Mouse (Mus musculus) neural tube, embryonic 14.5 days (tissue): Measurements from ENCODE around the gene Dner. TPM values are rescaled to one million over a fixed set of nuclear protein-coding genes. Genes with fewer than 3 reads are reported as not detected.

Experiments
- ATAC-seq: fragments of 200-750 bp; cut with Nextera tagmentation; 2 replicates; pipeline ENCODE4 v1.8.0; 2017; ENCODE audit warnings: low read depth, mild to moderate bottlenecking, moderate TSS enrichment, moderate library complexity
- H3K27ac ChIP-seq: fragments of 300-500 bp; sonication (generic); 2 replicates; pipeline ENCODE4 v1.5.1; 2014; ENCODE audit warnings: low read depth, mild to moderate bottlenecking, control low read depth, low read length, moderate library complexity, mixed read lengths
- H3K27me3 ChIP-seq: fragments of 300-500 bp; sonication (generic); 2 replicates; pipeline ENCODE4 v1.6.1; 2014; ENCODE audit warnings: low read length; ENCODE audit not compliant: control insufficient read depth, insufficient read depth
- H3K36me3 ChIP-seq: fragments of 300-500 bp; sonication (generic); 2 replicates; pipeline ENCODE4 v1.6.1; 2014; ENCODE audit warnings: low read length, mixed read lengths; ENCODE audit not compliant: control insufficient read depth, insufficient read depth
- H3K4me1 ChIP-seq: fragments of 300-500 bp; sonication (generic); 2 replicates; pipeline ENCODE4 v1.6.1; 2014; ENCODE audit warnings: low read length; ENCODE audit not compliant: control insufficient read depth, insufficient read depth
- H3K4me2 ChIP-seq: fragments of 300-500 bp; sonication (generic); 2 replicates; pipeline ENCODE4 v1.6.1; 2014; ENCODE audit warnings: mild to moderate bottlenecking, low read depth, low read length, control low read depth
- H3K4me3 ChIP-seq: fragments of 300-500 bp; sonication (generic); 2 replicates; pipeline ENCODE4 v1.5.1; 2014; ENCODE audit warnings: low read depth, low read length, control low read depth, mixed read lengths
- H3K9ac ChIP-seq: fragments of 300-500 bp; sonication (generic); replicated peaks from 2 replicates; pipeline ENCODE4 v1.6.1; 2014; ENCODE audit warnings: low read depth, mild to moderate bottlenecking, control low read depth, low read length, mixed read lengths
- H3K9me3 ChIP-seq: fragments of 300-500 bp; sonication (generic); 2 replicates; pipeline ENCODE4 v1.6.1; 2016; ENCODE audit warnings: low read length; ENCODE audit not compliant: control insufficient read depth
- WGBS: fragments of 180-500 bp; shearing (Covaris S2); extraction: QIAGEN DNeasy Blood & Tissue Kit; methylation state at CpG from one replicate; pipeline ENCODE4 v1.1.7; 2014; 5-methylcytosine and 5-hydroxymethylcytosine counted together
- polyA plus RNA-seq: library from polyadenylated mRNA; unstranded; fragments of >200 nt; fragmentation: Nextera tagmentation; extraction: Ambion mirVana; gene quantifications from 2 replicates; pipeline ENCODE4 v1.2.1, GENCODE M21; 2014

The Dner gene
- polyA plus RNA-seq, 1 experiment from 2014 or later = 342 TPM

GRCm38 (mm10) chr1:84428331-84428730, 267.7 kb downstream of the Dner start:
- WGBS = 57% methylated on average over 1 of the region's 1 CpGs
- Histone ChIP-seq H3K36me3 (no peaks in the 10 kb centered on the region), H3K27ac (no peak overlapping the region), H3K9ac (no peak overlapping the region), H3K4me1 (no peaks in the 10 kb centered on the region), H3K4me3 (no peak overlapping the region), H3K4me2 (no peak overlapping the region), H3K27me3 (no peaks in the 10 kb centered on the region), H3K9me3 (no peaks in the 10 kb centered on the region)
- no peak for ATAC-seq

DNA sequence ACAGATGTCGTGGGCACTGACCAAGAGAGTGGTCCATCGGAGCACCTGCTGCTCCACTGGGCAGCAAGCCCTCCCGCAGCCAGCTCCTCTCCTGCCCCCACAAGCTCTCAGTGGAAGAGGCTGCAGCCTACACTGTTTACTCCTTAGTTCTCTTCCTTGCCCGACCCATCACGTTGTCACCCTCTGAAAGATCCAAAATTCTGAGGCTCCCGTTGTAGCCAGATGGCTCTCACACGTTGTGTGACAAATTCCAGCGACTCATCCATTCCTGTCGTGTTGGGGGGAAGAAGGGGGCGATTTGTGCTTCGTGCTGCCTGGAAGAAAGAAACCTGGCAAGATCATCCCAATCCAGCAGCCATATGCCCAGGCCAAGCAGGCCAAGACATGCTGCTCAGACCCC, 268.3 kb downstream of the Dner start:
- ATAC-seq = no peak
- 86% methylated on average over 11 of the region's 11 CpGs for WGBS
- Histone ChIP-seq H3K27ac (no peak overlapping the region), H3K4me3 (no peak overlapping the region), H3K4me1 (no peaks in the 10 kb centered on the region), H3K9ac (no peak overlapping the region), H3K27me3 (no peaks in the 10 kb centered on the region), H3K36me3 (no peaks in the 10 kb centered on the region), H3K9me3 (no peaks in the 10 kb centered on the region), H3K4me2 (no peak overlapping the region)

DNA sequence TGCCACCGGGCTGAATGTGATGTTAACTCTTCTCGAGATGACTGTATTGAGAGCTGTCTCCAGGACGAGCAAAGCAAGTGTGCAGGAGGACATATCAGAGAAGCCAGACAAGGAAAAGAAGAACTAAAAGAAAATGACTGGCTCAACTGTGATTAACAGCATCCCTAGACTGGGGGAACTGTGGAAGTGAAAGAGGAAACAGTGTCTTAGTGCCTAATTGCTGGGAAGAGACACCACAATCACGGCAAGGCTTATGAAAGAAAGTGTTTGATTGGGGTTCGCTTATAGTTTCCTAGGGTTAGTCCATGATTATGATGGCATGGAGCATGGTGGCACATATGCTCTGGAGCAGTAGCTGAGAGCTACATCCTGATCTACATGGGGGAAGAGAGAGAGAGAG, 269.3 kb downstream of the Dner start:
- no peak overlapping the region for H3K9ac ChIP-seq
- no peaks in the 10 kb centered on the region for H3K9me3 ChIP-seq
- H3K4me1 ChIP-seq = no peaks in the 10 kb centered on the region
- H3K36me3 ChIP-seq = no peaks in the 10 kb centered on the region
- no peaks in the 10 kb centered on the region for H3K27me3 ChIP-seq
- H3K27ac ChIP-seq = no peak overlapping the region
- H3K4me3 ChIP-seq = no peak overlapping the region
- 84% methylated on average over 5 of the region's 5 CpGs for WGBS
- no peak for ATAC-seq
- H3K4me2 ChIP-seq = no peak overlapping the region

- ATAC-seq = no peak
- Histone ChIP-seq H3K9ac (no peak overlapping the region), H3K36me3 (0 out of 2 replicates have a peak, but pooled peaks cover under 1% of the 10 kb centered on the region), H3K27ac (no peak overlapping the region), H3K27me3 (no peaks in the 10 kb centered on the region), H3K4me2 (no peak overlapping the region), H3K9me3 (no peaks in the 10 kb centered on the region), H3K4me3 (no peak overlapping the region), H3K4me1 (no peaks in the 10 kb centered on the region)
- 67% methylated on average over 2 of the region's 2 CpGs for WGBS
These were observed 273.1 kb downstream of the Dner start for GRCm38 (mm10) chr1:84422881-84423280.

DNA sequence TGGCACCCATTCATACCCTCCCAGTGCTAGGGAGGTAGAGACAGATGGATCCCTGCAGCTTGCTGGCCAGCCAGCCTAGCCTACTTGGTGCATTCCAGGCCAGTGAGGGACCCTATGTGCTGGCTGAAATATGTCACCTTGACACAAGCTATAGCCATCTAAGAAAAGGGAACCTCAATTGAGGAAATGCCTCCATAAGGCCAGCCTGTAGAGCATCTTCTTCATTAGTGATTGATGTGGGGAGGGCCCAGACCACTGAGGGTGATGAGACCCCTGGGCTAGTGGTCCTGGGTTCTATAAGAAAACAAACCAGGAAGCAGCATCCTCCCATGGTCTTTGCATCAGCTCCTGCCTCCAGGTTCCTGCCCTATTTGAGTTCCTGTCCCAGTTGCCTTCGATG, 274.2 kb downstream of the Dner start:
- H3K4me2 ChIP-seq = no peak overlapping the region
- no peak for ATAC-seq
- no peaks in the 10 kb centered on the region for H3K9me3 ChIP-seq
- no peak overlapping the region for H3K9ac ChIP-seq
- no peaks in the 10 kb centered on the region for H3K4me1 ChIP-seq
- 0 out of 2 replicates have a peak, but pooled peaks cover 7% of the 10 kb centered on the region for H3K36me3 ChIP-seq
- WGBS = 93% methylated on average over 1 of the region's 1 CpGs
- no peaks in the 10 kb centered on the region for H3K27me3 ChIP-seq
- no peak overlapping the region for H3K4me3 ChIP-seq
- no peak overlapping the region for H3K27ac ChIP-seq

- H3K4me3 ChIP-seq = no peak overlapping the region
- no peak for ATAC-seq
- 0 out of 2 replicates have a peak, but pooled peaks cover 7% of the 10 kb centered on the region for H3K36me3 ChIP-seq
- no peak overlapping the region for H3K9ac ChIP-seq
- H3K27me3 ChIP-seq = no peaks in the 10 kb centered on the region
- no peak overlapping the region for H3K4me2 ChIP-seq
- H3K27ac ChIP-seq = no peak overlapping the region
- H3K9me3 ChIP-seq = no peaks in the 10 kb centered on the region
- no peaks in the 10 kb centered on the region for H3K4me1 ChIP-seq
- 73% methylated on average over 2 of the region's 2 CpGs for WGBS
These were observed 276.6 kb downstream of the Dner start for GRCm38 (mm10) chr1:84419416-84419815.

DNA sequence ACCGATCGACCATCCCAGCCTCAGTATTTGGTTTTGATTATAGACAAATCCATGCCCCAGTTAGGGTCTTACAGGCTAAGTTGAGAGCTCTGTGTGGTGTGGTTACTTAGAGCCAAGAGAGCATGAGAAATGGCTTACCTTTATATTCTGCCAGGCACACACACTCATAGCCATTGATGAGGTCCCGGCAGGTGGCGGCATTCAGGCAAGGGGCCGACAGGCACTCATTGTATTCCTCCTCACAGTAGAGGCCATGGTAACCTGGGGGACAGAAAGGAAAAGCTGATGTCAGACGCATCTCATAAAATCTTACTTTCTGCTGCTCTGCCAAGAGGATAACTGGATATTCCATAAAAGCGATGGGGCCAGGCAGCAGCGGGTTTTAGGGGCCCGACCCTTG, 277.5 kb downstream of the Dner start:
- no peak overlapping the region for H3K9ac ChIP-seq
- H3K4me3 ChIP-seq = no peak overlapping the region
- H3K9me3 ChIP-seq = no peaks in the 10 kb centered on the region
- H3K27me3 ChIP-seq = no peaks in the 10 kb centered on the region
- H3K27ac ChIP-seq = no peak overlapping the region
- peaks cover 10% of the 10 kb centered on the region; the same call in 1 of the 2 replicates for H3K36me3 ChIP-seq
- ATAC-seq = no peak
- H3K4me2 ChIP-seq = no peak overlapping the region
- H3K4me1 ChIP-seq = no peaks in the 10 kb centered on the region
- WGBS = 53% methylated on average over 9 of the region's 9 CpGs

GRCm38 (mm10) chr1:84417761-84418238, 278.2 kb downstream of the Dner start:
- no peak overlapping the region for H3K27ac ChIP-seq
- ATAC-seq = 0 out of 2 replicates have a peak, but pooled peaks have one; percentile 18
- H3K27me3 ChIP-seq = no peaks in the 10 kb centered on the region
- H3K4me2 ChIP-seq = no peak overlapping the region
- 77% methylated on average over 9 of the region's 9 CpGs for WGBS
- H3K36me3 ChIP-seq = peaks cover 10% of the 10 kb centered on the region; the same call in 1 of the 2 replicates
- no peaks in the 10 kb centered on the region for H3K4me1 ChIP-seq
- H3K9ac ChIP-seq = no peak overlapping the region
- H3K4me3 ChIP-seq = no peak overlapping the region
- H3K9me3 ChIP-seq = no peaks in the 10 kb centered on the region

GRCm38 (mm10) chr1:84417276-84417675, 278.7 kb downstream of the Dner start:
- Histone ChIP-seq H3K27ac (no peak overlapping the region), H3K4me3 (no peak overlapping the region), H3K36me3 (peaks cover 10% of the 10 kb centered on the region; the same call in 1 of the 2 replicates), H3K27me3 (no peaks in the 10 kb centered on the region), H3K9ac (no peak overlapping the region), H3K4me2 (no peak overlapping the region), H3K9me3 (no peaks in the 10 kb centered on the region), H3K4me1 (no peaks in the 10 kb centered on the region)
- no peak for ATAC-seq
- 70% methylated on average over 6 of the region's 6 CpGs for WGBS
